Mouse (Mus musculus): ENCODE data around the gene Mcub. TPM values are rescaled to one million over a fixed set of nuclear protein-coding genes. Genes with fewer than 3 reads are reported as not detected.

Gene Mcub
- total RNA-seq, 2 experiments from 2014 or later = 3.5 to 5.3 TPM

- Histone ChIP-seq H3K27ac (no peak overlapping the region), H3K4me3 (no peak overlapping the region)
- DNase-seq (ENCODE audit: low spot score in 2 of 2) = no peak
- no peak for TF ChIP-seq CTCF (conservative IDR thresholded peaks at IDR 0.05)
Measured at GRCm38 (mm10) chr3:129941291-129941690, 28.7 kb downstream of the Mcub start.

- no peak for TF ChIP-seq CTCF (conservative IDR thresholded peaks at IDR 0.05)
- no peak overlapping the region for H3K4me3 ChIP-seq
- DNase-seq (ENCODE audit: low spot score in 2 of 2) = no peak
- no peak overlapping the region for H3K27ac ChIP-seq
Measured at GRCm38 (mm10) chr3:129940780-129941179, 29.2 kb downstream of the Mcub start.

GRCm38 (mm10) chr3:129939058-129939457 lies 30.9 kb downstream of the Mcub start:
- TF ChIP-seq CTCF (conservative IDR thresholded peaks at IDR 0.05) = no peak
- DNase-seq (ENCODE audit: low spot score in 2 of 2) = no peak
- H3K4me3 ChIP-seq = no peak overlapping the region

GRCm38 (mm10) chr3:129937848-129938247 lies 32.2 kb downstream of the Mcub start:
- no peak for DNase-seq (ENCODE audit: low spot score in 2 of 2)
- no peak overlapping the region for H3K27ac ChIP-seq
- no peak for TF ChIP-seq CTCF (conservative IDR thresholded peaks at IDR 0.05)
- no peak overlapping the region for H3K4me3 ChIP-seq

More at GRCm38 (mm10) chr3:129939058-129939457, 30.9 kb downstream of the Mcub start:
- no peak overlapping the region for H3K27ac ChIP-seq

- no peak for TF ChIP-seq CTCF (conservative IDR thresholded peaks at IDR 0.05)
Measured at GRCm38 (mm10) chr3:129936561-129936960, 33.4 kb downstream of the Mcub start.

GRCm38 (mm10) chr3:129932443-129932842 lies 37.6 kb downstream of the Mcub start:
- H3K27ac ChIP-seq = no peak overlapping the region
- no peak for DNase-seq (ENCODE audit: low spot score in 2 of 2)
- peak; percentile 73 for TF ChIP-seq CTCF (conservative IDR thresholded peaks at IDR 0.05)
- H3K4me3 ChIP-seq = no peak overlapping the region

More at GRCm38 (mm10) chr3:129936561-129936960, 33.4 kb downstream of the Mcub start:
- no peak overlapping the region for H3K27ac ChIP-seq
- DNase-seq (ENCODE audit: low spot score in 2 of 2) = no peak
- no peak overlapping the region for H3K4me3 ChIP-seq

- TF ChIP-seq CTCF (conservative IDR thresholded peaks at IDR 0.05) = no peak
- peak in 1 of 2 experiments; percentile 7 for DNase-seq (ENCODE audit: low spot score in 2 of 2)
- no peak overlapping the region for H3K4me3 ChIP-seq
- no peak overlapping the region for H3K27ac ChIP-seq
Measured at GRCm38 (mm10) chr3:129930213-129930778, 39.7 kb downstream of the Mcub start.

GRCm38 (mm10) chr3:129925861-129926260 lies 44.1 kb downstream of the Mcub start:
- Histone ChIP-seq H3K27ac (no peak overlapping the region), H3K4me3 (no peak overlapping the region)
- DNase-seq (ENCODE audit: low spot score in 2 of 2) = no peak
- TF ChIP-seq CTCF (conservative IDR thresholded peaks at IDR 0.05) = no peak

GRCm38 (mm10) chr3:129923581-129923980 lies 46.4 kb downstream of the Mcub start:
- no peak overlapping the region for H3K4me3 ChIP-seq
- no peak for TF ChIP-seq CTCF (conservative IDR thresholded peaks at IDR 0.05)
- DNase-seq (ENCODE audit: low spot score in 2 of 2) = no peak
- H3K27ac ChIP-seq = no peak overlapping the region

GRCm38 (mm10) chr3:129918434-129918833 lies 51.6 kb downstream of the Mcub start:
- DNase-seq (ENCODE audit: low spot score in 2 of 2) = peak; percentile 78 to 79
- Histone ChIP-seq H3K27ac (no peak overlapping the region), H3K4me3 (no peak overlapping the region)
- TF ChIP-seq CTCF (conservative IDR thresholded peaks at IDR 0.05) = peak; percentile 88

GRCm38 (mm10) chr3:129917424-129917823 lies 52.6 kb downstream of the Mcub start:
- no peak overlapping the region for H3K27ac ChIP-seq
- no peak for TF ChIP-seq CTCF (conservative IDR thresholded peaks at IDR 0.05)
- no peak for DNase-seq (ENCODE audit: low spot score in 2 of 2)
- H3K4me3 ChIP-seq = no peak overlapping the region

- Histone ChIP-seq H3K27ac (no peak overlapping the region), H3K4me3 (no peak overlapping the region)
- no peak for TF ChIP-seq CTCF (conservative IDR thresholded peaks at IDR 0.05)
- DNase-seq (ENCODE audit: low spot score in 2 of 2) = no peak
Measured at GRCm38 (mm10) chr3:129913241-129913640, 56.8 kb downstream of the Mcub start.

- no peak for TF ChIP-seq CTCF (conservative IDR thresholded peaks at IDR 0.05)
- Histone ChIP-seq H3K4me3 (no peak overlapping the region), H3K27ac (no peak overlapping the region)
- no peak for DNase-seq (ENCODE audit: low spot score in 2 of 2)
Measured at GRCm38 (mm10) chr3:129912025-129912424, 58.0 kb downstream of the Mcub start.

- DNase-seq (ENCODE audit: low spot score in 2 of 2) = no peak
- Histone ChIP-seq H3K4me3 (no peak overlapping the region), H3K27ac (no peak overlapping the region)
- no peak for TF ChIP-seq CTCF (conservative IDR thresholded peaks at IDR 0.05)
Measured at GRCm38 (mm10) chr3:129904381-129905132, 65.4 kb downstream of the Mcub start.

All from layer of hippocampus, adult 2 months (tissue).